ENCODE assay signal across 16 mouse cellular contexts in the genomic region with DNA sequence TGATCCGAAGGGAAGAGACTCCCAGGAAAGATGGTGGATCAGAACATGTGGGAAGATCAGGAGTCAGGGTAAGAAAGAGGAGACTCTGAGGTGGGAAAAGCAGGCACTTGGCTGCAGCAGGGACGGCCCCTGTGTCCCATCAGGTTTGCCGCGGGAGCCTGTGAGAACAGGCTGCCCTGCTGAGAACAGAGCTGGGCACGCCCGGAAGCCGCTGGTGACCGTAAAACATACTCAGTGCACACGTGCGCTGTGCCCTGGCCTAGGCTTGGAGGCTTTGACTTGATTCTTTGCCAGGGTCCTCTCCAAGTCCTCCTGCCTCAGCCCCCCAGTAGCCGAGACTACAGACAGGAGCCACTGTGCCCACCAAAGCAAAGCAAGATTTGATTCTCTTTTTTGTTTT. TPM values are rescaled to one million over a fixed set of nuclear protein-coding genes. Genes with fewer than 3 reads are reported as not detected.
DNase-seq lines count a peak whose midpoint lies in the region; ATAC-seq and TF ChIP-seq lines count a peak whose summit lies in the region.
"Had no signal": no experiment of that assay in that cellular context is flagged by ENCODE, and none has a peak within 500 bp of the region (broad histone marks: within the 10 kb centered on the region; RNA-seq: fewer than 3 reads in every experiment).

No protein-coding gene starts in this region.

- no peak overlapping the region for H3K4me2 ChIP-seq in forebrain, postnatal 0 days (ENCODE audit: low read depth)
- H3K4me2 ChIP-seq in kidney, embryonic 15.5 days = peak overlapping the region; percentile 34
- H3K4me2 ChIP-seq in liver, embryonic 12.5 days = 0 out of 2 replicates have a peak overlapping the region, but pooled peaks have one; percentile 8
- H3K4me2 ChIP-seq: forebrain, embryonic 12.5 days; lung, embryonic 15.5 days had no signal

- TF ChIP-seq CTCF in forebrain, postnatal 0 days (IDR thresholded peaks at IDR 0.05; ENCODE audit: low read depth) = no peak

- no peaks in the 10 kb centered on the region for H3K36me3 ChIP-seq in forebrain, embryonic 10.5 days (replicated peaks)
- no peaks in the 10 kb centered on the region for H3K36me3 ChIP-seq in forebrain, postnatal 0 days (ENCODE audit: insufficient read depth)
- H3K36me3 ChIP-seq in kidney, embryonic 15.5 days = no peaks in the 10 kb centered on the region
- no peaks in the 10 kb centered on the region for H3K36me3 ChIP-seq in liver, embryonic 12.5 days
- H3K36me3 ChIP-seq: forebrain, embryonic 12.5 days; lung, embryonic 15.5 days had no signal

- H3K9me3 ChIP-seq in forebrain, embryonic 10.5 days = 0 out of 2 replicates have a peak, but pooled peaks cover 5% of the 10 kb centered on the region
- H3K9me3 ChIP-seq in forebrain, postnatal 0 days (ENCODE audit: low read length) = peaks cover 4% of the 10 kb centered on the region; the same call in 1 of the 2 replicates
- peaks cover 7% of the 10 kb centered on the region; the same call in 1 of the 2 replicates for H3K9me3 ChIP-seq in kidney, embryonic 15.5 days (replicated peaks)
- no peaks in the 10 kb centered on the region for H3K9me3 ChIP-seq in liver, embryonic 12.5 days (replicated peaks)
- H3K9me3 ChIP-seq: forebrain, embryonic 12.5 days; lung, embryonic 15.5 days had no signal

- 0 out of 2 replicates have a peak overlapping the region, but pooled peaks have one; percentile 51 for H3K27ac ChIP-seq in forebrain, embryonic 10.5 days
- H3K27ac ChIP-seq in forebrain, postnatal 0 days (ENCODE audit: low read depth, low read length) = no peak overlapping the region
- H3K27ac ChIP-seq in kidney, embryonic 15.5 days = no peak overlapping the region
- H3K27ac ChIP-seq in liver, embryonic 12.5 days = no peak overlapping the region
- H3K27ac ChIP-seq: forebrain, embryonic 12.5 days; lung, embryonic 15.5 days had no signal

- no peak overlapping the region for H3K4me3 ChIP-seq in forebrain, embryonic 10.5 days
- no peak overlapping the region for H3K4me3 ChIP-seq in forebrain, postnatal 0 days (ENCODE audit: low read depth, low read length)
- no peak overlapping the region for H3K4me3 ChIP-seq in kidney, embryonic 15.5 days (replicated peaks)
- no peak overlapping the region for H3K4me3 ChIP-seq in liver, embryonic 12.5 days
- H3K4me3 ChIP-seq: forebrain, embryonic 12.5 days; lung, embryonic 15.5 days had no signal

- H3K9ac ChIP-seq in forebrain, postnatal 0 days = no peak overlapping the region
- no peak overlapping the region for H3K9ac ChIP-seq in kidney, embryonic 15.5 days
- H3K9ac ChIP-seq in liver, embryonic 12.5 days = no peak overlapping the region
- H3K9ac ChIP-seq: forebrain, embryonic 12.5 days; lung, embryonic 15.5 days had no signal

- peaks cover 75% of the 10 kb centered on the region for H3K27me3 ChIP-seq in forebrain, embryonic 10.5 days (ENCODE audit: poor library complexity, severe bottlenecking)
- peaks cover 3% of the 10 kb centered on the region; the same call in 1 of the 2 replicates for H3K27me3 ChIP-seq in forebrain, postnatal 0 days (ENCODE audit: insufficient read depth, low read length)
- peaks cover 12% of the 10 kb centered on the region for H3K27me3 ChIP-seq in kidney, embryonic 15.5 days
- peaks cover 17% of the 10 kb centered on the region; the same call in 1 of the 2 replicates for H3K27me3 ChIP-seq in liver, embryonic 12.5 days (replicated peaks)
- H3K27me3 ChIP-seq: lung, embryonic 15.5 days had no signal

- no peak for ATAC-seq in forebrain, postnatal 0 days
- ATAC-seq in kidney, embryonic 15.5 days (replicated peaks; ENCODE audit: low FRiP score) = no peak
- ATAC-seq in liver, embryonic 12.5 days = no peak
- no peak for ATAC-seq in CD4-positive, CD25-positive, alpha-beta regulatory T cell, adult 4 months

- H3K4me1 ChIP-seq in forebrain, embryonic 10.5 days = peaks cover 19% of the 10 kb centered on the region
- H3K4me1 ChIP-seq in forebrain, postnatal 0 days (ENCODE audit: insufficient read depth) = no peaks in the 10 kb centered on the region
- peaks cover 7% of the 10 kb centered on the region; the same call in 1 of the 2 replicates for H3K4me1 ChIP-seq in kidney, embryonic 15.5 days
- no peaks in the 10 kb centered on the region for H3K4me1 ChIP-seq in liver, embryonic 12.5 days

- no peak for DNase-seq in forebrain, embryonic 10.5 days (ENCODE audit: extremely low spot score, low spot score)
- no peak for DNase-seq in forebrain, postnatal 0 days
- DNase-seq in kidney, postnatal 25 days = no peak
- peak; percentile 70 for DNase-seq in embryo, embryonic 11 days
- DNase-seq in cerebellum, adult 9-10 months = no peak
- DNase-seq: adrenal gland, adult 8-10 months; cerebellum, postnatal 14 days; gastrocnemius, postnatal 14 days; kidney, postnatal 10 days; retina, postnatal 1 day had no signal

- WGBS in forebrain, embryonic 10.5 days = 36% methylated on average over 11 of the region's 11 CpGs
- WGBS in forebrain, postnatal 0 days = 26% methylated on average over 11 of the region's 11 CpGs
- WGBS in kidney, embryonic 15.5 days = 14% methylated on average over 11 of the region's 11 CpGs
- 33% methylated on average over 11 of the region's 11 CpGs for WGBS in liver, embryonic 12.5 days (ENCODE audit: insufficient replicate concordance)

RNA-seq across cellular contexts. Expression of a gene that starts 26.5 kb away (rescaled TPM):
- polyA plus RNA-seq in forebrain, embryonic 10.5 days (2016; fragmentation: Nextera tagmentation; extraction: Ambion mirVana) = 1.2 and 1.3 TPM in 2 replicates
- 0.69 TPM in 1 of 2 replicates, not detected in the other for total RNA-seq in forebrain, postnatal 0 days (2014; rRNA removed)
- 0.74 and 1.6 TPM in 2 replicates for polyA plus RNA-seq in forebrain, postnatal 0 days (2015; fragmentation: Nextera tagmentation; extraction: Ambion mirVana)
- 1.1 and 2.6 TPM in 2 replicates for polyA plus RNA-seq in kidney, embryonic 15.5 days (2015; fragmentation: Nextera tagmentation; extraction: Ambion mirVana)
- polyA plus RNA-seq in liver, embryonic 12.5 days (2016; fragmentation: Nextera tagmentation; extraction: Ambion mirVana) = 0.63 and 0.98 TPM in 2 replicates
- 1 to 10 TPM in 1 of 2 experiments, not detected in 1; 3.3 TPM for polyA plus RNA-seq in CD4-positive, CD25-positive, alpha-beta regulatory T cell, adult 4 months (2017; shearing (Covaris generic))
- total RNA-seq: gastrocnemius, postnatal 14 days; left cerebral cortex, adult 8-10 months had no signal
